Mouse (Mus musculus) liver, adult 2 months (tissue): Measurements from ENCODE around the gene Ttc39d. TPM values are rescaled to one million over a fixed set of nuclear protein-coding genes. Genes with fewer than 3 reads are reported as not detected.

Experiments used
- DNase-seq: peaks from one replicate; pipeline ENCODE4 v3.0.0-alpha.2; 2011; ENCODE audit warnings: low read depth, low spot score; ENCODE audit errors: extremely low read depth
- H3K27ac ChIP-seq: fragments of 200-500 bp; replicated peaks from 2 replicates; pipeline ENCODE4 v1.5.1; 2012; ENCODE audit warnings: low read depth, mild to moderate bottlenecking, control low read depth, inconsistent platforms, low read length; ENCODE audit not compliant: insufficient read depth
- H3K27me3 ChIP-seq: fragments of 200-500 bp; 2 replicates; pipeline ENCODE4 v1.6.1; 2012; ENCODE audit warnings: mild to moderate bottlenecking, moderate library complexity, low read length, inconsistent platforms; ENCODE audit not compliant: control insufficient read depth, insufficient read depth
- H3K36me3 ChIP-seq: fragments of 200-500 bp; 2 replicates; pipeline ENCODE4 v1.6.1; 2012; ENCODE audit warnings: low read length, inconsistent platforms; ENCODE audit not compliant: control insufficient read depth, insufficient read depth
- H3K4me1 ChIP-seq: fragments of 200-500 bp; 2 replicates; pipeline ENCODE4 v1.6.1; 2011; ENCODE audit warnings: low read length; ENCODE audit not compliant: control insufficient read depth, insufficient read depth
- H3K4me3 ChIP-seq: fragments of 200-500 bp; 2 replicates; pipeline ENCODE4 v1.5.1; 2011; ENCODE audit warnings: low read depth, mild to moderate bottlenecking, control low read depth, low read length, moderate library complexity; ENCODE audit not compliant: insufficient read depth
- H3K79me2 ChIP-seq: fragments of 200-500 bp; 2 replicates; pipeline ENCODE4 v1.6.1; 2012; ENCODE audit warnings: inconsistent platforms, mild to moderate bottlenecking, low read length, moderate library complexity; ENCODE audit not compliant: control insufficient read depth, insufficient read depth
- H3K9ac ChIP-seq: fragments of 200-500 bp; 2 replicates; pipeline ENCODE4 v1.6.1; 2012; ENCODE audit warnings: low read depth, mild to moderate bottlenecking, control low read depth, inconsistent platforms, low read length
- CTCF ChIP-seq: fragments of 200-500 bp; IDR thresholded peaks from 2 replicates; pipeline ENCODE4 v1.5.1; 2011; ENCODE audit warnings: low read depth, low read length, control low read depth
- POLR2A ChIP-seq: fragments of 200-500 bp; IDR thresholded peaks from 2 replicates; pipeline ENCODE4 v1.6.1; 2011; ENCODE audit warnings: low read length, control low read depth; ENCODE audit not compliant: insufficient read depth; ENCODE audit errors: extremely low read depth
- WGBS: fragments of 180-500 bp; shearing (Covaris S2); methylation state at CpG from one replicate; pipeline ENCODE4 v1.1.7; 2018; 5-methylcytosine and 5-hydroxymethylcytosine counted together
- polyA plus RNA-seq: library from polyadenylated mRNA; depleted of rRNA; stranded (reverse); fragments of >200 nt; gene quantifications from 2 replicates; pipeline ENCODE4 v1.2.3, GENCODE M21; 2012; rRNA removed
- total RNA-seq: library from RNA; depleted of rRNA; stranded (reverse); fragments of >200 nt; gene quantifications from 2 replicates; pipeline ENCODE4 v1.2.3, GENCODE M21; 2014; rRNA removed

Ttc39d gene
- total and polyA plus RNA-seq, 2 experiments, result not detected

GRCm38 (mm10) chr17:80243116-80243515 is 35.9 kb downstream of the Ttc39d start:
- Histone ChIP-seq H3K36me3 (peaks cover 40% of the 10 kb centered on the region; the same call in 1 of the 2 replicates), H3K27ac (no peak overlapping the region), H3K27me3 (no peaks in the 10 kb centered on the region), H3K9ac (no peak overlapping the region), H3K4me3 (no peak overlapping the region), H3K4me1 (no peaks in the 10 kb centered on the region; the same call in 1 of the 2 replicates), H3K79me2 (no peaks in the 10 kb centered on the region)
- no peak for TF ChIP-seq POLR2A
- no peak for TF ChIP-seq CTCF
- DNase-seq, result peak; percentile 18
- 46% methylated on average over 13 of the region's 13 CpGs for WGBS

GRCm38 (mm10) chr17:80252757-80253525 is 45.7 kb downstream of the Ttc39d start:
- no peaks in the 10 kb centered on the region for H3K79me2 ChIP-seq
- H3K4me3 ChIP-seq, result no peak overlapping the region
- no peaks in the 10 kb centered on the region for H3K27me3 ChIP-seq
- peak overlapping the region; percentile 55 for H3K9ac ChIP-seq
- DNase-seq, result peak; percentile 20
- 61% methylated on average over 13 of the region's 13 CpGs for WGBS
- peak overlapping the region; percentile 85 for H3K27ac ChIP-seq
- peaks cover 50% of the 10 kb centered on the region for H3K36me3 ChIP-seq
- peaks cover 8% of the 10 kb centered on the region; the same call in 1 of the 2 replicates for H3K4me1 ChIP-seq
- no peak for TF ChIP-seq CTCF
- TF ChIP-seq POLR2A, result no peak

- Histone ChIP-seq H3K27ac (no peak overlapping the region; the same call in 1 of the 2 replicates), H3K9ac (no peak overlapping the region), H3K4me1 (peaks cover 8% of the 10 kb centered on the region; the same call in 1 of the 2 replicates), H3K36me3 (peaks cover 56% of the 10 kb centered on the region), H3K4me3 (no peak overlapping the region), H3K27me3 (no peaks in the 10 kb centered on the region), H3K79me2 (no peaks in the 10 kb centered on the region)
- no peak for TF ChIP-seq POLR2A
- no peak for TF ChIP-seq CTCF
- no peak for DNase-seq
- 92% methylated on average over 5 of the region's 5 CpGs for WGBS
Measured at GRCm38 (mm10) chr17:80254421-80254820, 47.2 kb downstream of the Ttc39d start.

GRCm38 (mm10) chr17:80255208-80255607 is 47.9 kb downstream of the Ttc39d start:
- Histone ChIP-seq H3K36me3 (peaks cover 57% of the 10 kb centered on the region), H3K27me3 (no peaks in the 10 kb centered on the region), H3K79me2 (no peaks in the 10 kb centered on the region), H3K4me3 (no peak overlapping the region), H3K27ac (peak overlapping the region; percentile 31), H3K9ac (no peak overlapping the region), H3K4me1 (peaks cover 8% of the 10 kb centered on the region; the same call in 1 of the 2 replicates)
- TF ChIP-seq CTCF (no peak), POLR2A (no peak)
- DNase-seq, result peak; percentile 29
- 78% methylated on average over 13 of the region's 13 CpGs for WGBS

GRCm38 (mm10) chr17:80267065-80267464 is 59.8 kb downstream of the Ttc39d start:
- Histone ChIP-seq H3K9ac (no peak overlapping the region), H3K79me2 (no peaks in the 10 kb centered on the region), H3K27ac (no peak overlapping the region), H3K4me3 (no peak overlapping the region), H3K36me3 (peaks cover 48% of the 10 kb centered on the region), H3K27me3 (no peaks in the 10 kb centered on the region), H3K4me1 (no peaks in the 10 kb centered on the region)
- TF ChIP-seq POLR2A (no peak), CTCF (no peak)
- WGBS, result 96% methylated on average over 4 of the region's 4 CpGs
- DNase-seq, result no peak

Other genes starting within 250 kb of the Ttc39d start
- 26.1 and 27.2 TPM in 2 replicates for gene Hnrnpll, start 145.1 kb upstream of the Ttc39d start, total RNA-seq
- gene Hnrnpll, start 145.1 kb upstream of the Ttc39d start, polyA plus RNA-seq, result 7.7 and 7.9 TPM in 2 replicates
- gene Galm, start 80.0 kb upstream of the Ttc39d start, total RNA-seq, result 68.6 and 70.5 TPM in 2 replicates
- 81.2 and 98.5 TPM in 2 replicates for gene Galm, start 80.0 kb upstream of the Ttc39d start, polyA plus RNA-seq
- 20.5 and 22.3 TPM in 2 replicates for gene Srsf7, start 153 bp upstream of the Ttc39d start, total RNA-seq
- 13.2 and 20.6 TPM in 2 replicates for gene Srsf7, start 153 bp upstream of the Ttc39d start, polyA plus RNA-seq
- gene Gemin6, start 17.0 kb downstream of the Ttc39d start, total RNA-seq, result 4.9 and 5.9 TPM in 2 replicates
- gene Gemin6, start 17.0 kb downstream of the Ttc39d start, polyA plus RNA-seq, result 2.2 and 2.3 TPM in 2 replicates
- gene Morn2, start 82.7 kb downstream of the Ttc39d start, total RNA-seq, result 9.3 and 9.6 TPM in 2 replicates
- gene Morn2, start 82.7 kb downstream of the Ttc39d start, polyA plus RNA-seq, result 3.0 and 4.2 TPM in 2 replicates
- gene Dhx57, start 83.0 kb downstream of the Ttc39d start, total RNA-seq, result 6.7 and 9.3 TPM in 2 replicates
- gene Dhx57, start 83.0 kb downstream of the Ttc39d start, polyA plus RNA-seq, result 2.6 and 3.7 TPM in 2 replicates
- not detected in 2 replicates for gene Arhgef33, start 99.9 kb downstream of the Ttc39d start, total RNA-seq
- gene Arhgef33, start 99.9 kb downstream of the Ttc39d start, polyA plus RNA-seq, result not detected in 2 replicates
- gene Gm10190, start 166.1 kb downstream of the Ttc39d start, total RNA-seq, result not detected in 2 replicates
- gene Gm10190, start 166.1 kb downstream of the Ttc39d start, polyA plus RNA-seq, result not detected in 2 replicates